Mouse (Mus musculus) thymus, postnatal 14 days (tissue): Measurements from ENCODE around the gene Car6.

Experiments used
- DNase-seq: peaks from one replicate; pipeline ENCODE4 v3.0.0; 2021

Gene Car6

GRCm38 (mm10) chr4:150228581-150229348, 27.6 kb upstream of the Car6 start:
- DNase-seq = no peak

GRCm38 (mm10) chr4:150226818-150227688, 25.9 kb upstream of the Car6 start:
- no peak for DNase-seq

- DNase-seq = no peak
Observed at GRCm38 (mm10) chr4:150225700-150226099, 24.6 kb upstream of the Car6 start.

GRCm38 (mm10) chr4:150223830-150224229, 22.7 kb upstream of the Car6 start:
- DNase-seq = no peak

- DNase-seq = no peak
Observed at GRCm38 (mm10) chr4:150221017-150221640, 20.0 kb upstream of the Car6 start.

- no peak for DNase-seq
Observed at GRCm38 (mm10) chr4:150220584-150220983, 19.5 kb upstream of the Car6 start.

GRCm38 (mm10) chr4:150219501-150220292, 18.6 kb upstream of the Car6 start:
- DNase-seq = peak; percentile 59

- no peak for DNase-seq
Observed at GRCm38 (mm10) chr4:150217935-150218334, 16.8 kb upstream of the Car6 start.

- DNase-seq = no peak
Observed at GRCm38 (mm10) chr4:150217042-150217554, 16.0 kb upstream of the Car6 start.

GRCm38 (mm10) chr4:150216423-150216822, 15.3 kb upstream of the Car6 start:
- no peak for DNase-seq

GRCm38 (mm10) chr4:150213910-150214309, 12.8 kb upstream of the Car6 start:
- DNase-seq = no peak

GRCm38 (mm10) chr4:150212553-150212971, 11.4 kb upstream of the Car6 start:
- peak; percentile 21 for DNase-seq

- DNase-seq = no peak
Observed at GRCm38 (mm10) chr4:150211930-150212552, 10.9 kb upstream of the Car6 start.

- no peak for DNase-seq
Observed at GRCm38 (mm10) chr4:150210306-150210705, 9.2 kb upstream of the Car6 start.

GRCm38 (mm10) chr4:150209751-150210150, 8.6 kb upstream of the Car6 start:
- DNase-seq = no peak

- DNase-seq = no peak
Observed at GRCm38 (mm10) chr4:150204877-150205276, 3.7 kb upstream of the Car6 start.

- no peak for DNase-seq
Observed at GRCm38 (mm10) chr4:150202702-150203101, 1.6 kb upstream of the Car6 start.

- no peak for DNase-seq
Observed at GRCm38 (mm10) chr4:150198268-150198667, 2.9 kb downstream of the Car6 start.

- peak; percentile 68 for DNase-seq
Observed at GRCm38 (mm10) chr4:150193915-150194314, 7.2 kb downstream of the Car6 start.

- DNase-seq = no peak
Observed at GRCm38 (mm10) chr4:150192199-150192598, 8.9 kb downstream of the Car6 start.

GRCm38 (mm10) chr4:150188236-150188635, 12.9 kb downstream of the Car6 start:
- no peak for DNase-seq

GRCm38 (mm10) chr4:150181304-150181703, 19.8 kb downstream of the Car6 start:
- DNase-seq = peak; percentile 12
